Mouse (Mus musculus) myocyte (in vitro differentiated cells): ENCODE results near the gene Gm20662.

Experiments used
- MAX ChIP-seq: IDR thresholded peaks from one replicate; pipeline ENCODE4 v1.6.1; 2011; ENCODE audit warnings: low read depth, mild to moderate bottlenecking, control low read depth
- POLR2A ChIP-seq: IDR thresholded peaks from one replicate; pipeline ENCODE4 v1.6.1; 2011; ENCODE audit warnings: low read depth, mild to moderate bottlenecking, control low read depth, moderate library complexity; ENCODE audit not compliant: insufficient read length
- POLR2AphosphoS2 ChIP-seq: IDR thresholded peaks from one replicate; pipeline ENCODE4 v1.6.1; 2011; ENCODE audit warnings: low read depth, control low read depth; ENCODE audit not compliant: insufficient read length
- REST ChIP-seq: IDR thresholded peaks from one replicate; pipeline ENCODE4 v1.6.1; 2011; ENCODE audit warnings: mild to moderate bottlenecking, control low read depth, moderate library complexity; ENCODE audit not compliant: insufficient read depth, insufficient read length
- TCF12 ChIP-seq: IDR thresholded peaks from one replicate; pipeline ENCODE4 v1.6.1; 2011; ENCODE audit warnings: mild to moderate bottlenecking, control low read depth; ENCODE audit not compliant: poor library complexity, insufficient read depth, severe bottlenecking

- no peak for TF ChIP-seq REST
- TF ChIP-seq MAX = no peak
- peak; percentile 14 for TF ChIP-seq POLR2AphosphoS2
- no peak for TF ChIP-seq POLR2A
- no peak for TF ChIP-seq TCF12
These were observed 61.1 kb downstream of the Gm20662 start for GRCm38 (mm10) chr9:108057262-108057562.
